Mouse (Mus musculus): ENCODE results near the gene Nup133.

Gene Nup133

GRCm38 (mm10) chr8:123884721-123885565 lies 64.1 kb downstream of the Nup133 start:
- DNase-seq = no peak

GRCm38 (mm10) chr8:123883094-123883493 lies 66.0 kb downstream of the Nup133 start:
- DNase-seq = no peak

- no peak for DNase-seq
Observed at GRCm38 (mm10) chr8:123882412-123882811, 66.7 kb downstream of the Nup133 start.

GRCm38 (mm10) chr8:123880821-123881350 lies 68.2 kb downstream of the Nup133 start:
- no peak for DNase-seq

GRCm38 (mm10) chr8:123880271-123880670 lies 68.8 kb downstream of the Nup133 start:
- DNase-seq = no peak

- DNase-seq = no peak
Observed at GRCm38 (mm10) chr8:123877865-123878264, 71.2 kb downstream of the Nup133 start.

GRCm38 (mm10) chr8:123874324-123874723 lies 74.7 kb downstream of the Nup133 start:
- no peak for DNase-seq

- no peak for DNase-seq
Observed at GRCm38 (mm10) chr8:123873364-123873763, 75.7 kb downstream of the Nup133 start.

GRCm38 (mm10) chr8:123872048-123872447 lies 77.0 kb downstream of the Nup133 start:
- DNase-seq = no peak

GRCm38 (mm10) chr8:123866971-123867370 lies 82.1 kb downstream of the Nup133 start:
- DNase-seq = no peak

GRCm38 (mm10) chr8:123865786-123866185 lies 83.3 kb downstream of the Nup133 start:
- no peak for DNase-seq

- DNase-seq = no peak
Observed at GRCm38 (mm10) chr8:123860386-123860785, 88.7 kb downstream of the Nup133 start.

GRCm38 (mm10) chr8:123859648-123860259 lies 89.3 kb downstream of the Nup133 start, which contains the start of gene Ccsap:
TSS of gene Ccsap (minus strand) at chr8:123860209.
- peak; percentile 68 for DNase-seq

- DNase-seq = peak; percentile 98
Observed at GRCm38 (mm10) chr8:123858941-123859647, 90.0 kb downstream of the Nup133 start.

GRCm38 (mm10) chr8:123858574-123858940 lies 90.5 kb downstream of the Nup133 start:
- DNase-seq = peak; percentile 45

GRCm38 (mm10) chr8:123857361-123857760 lies 91.7 kb downstream of the Nup133 start:
- no peak for DNase-seq

- no peak for DNase-seq
Observed at GRCm38 (mm10) chr8:123854733-123855475, 94.2 kb downstream of the Nup133 start.

- DNase-seq = no peak
Observed at GRCm38 (mm10) chr8:123854252-123854651, 94.8 kb downstream of the Nup133 start.

GRCm38 (mm10) chr8:123851590-123851989 lies 97.5 kb downstream of the Nup133 start:
- no peak for DNase-seq

GRCm38 (mm10) chr8:123849352-123849751 lies 99.7 kb downstream of the Nup133 start:
- no peak for DNase-seq

GRCm38 (mm10) chr8:123847546-123847945 lies 101.5 kb downstream of the Nup133 start:
- DNase-seq = no peak
